Mouse (Mus musculus) limb, embryonic 11.5 days (tissue): ENCODE measurements around the gene Hemk1. TPM values are rescaled to one million over a fixed set of nuclear protein-coding genes. Genes with fewer than 3 reads are reported as not detected.

Experiments
- ATAC-seq: fragments of 200-750 bp; cut with Nextera tagmentation; 2 replicates; pipeline ENCODE4 v1.8.0; 2017; ENCODE audit warnings: low read depth; ENCODE audit not compliant: insufficient number of reproducible peaks, low FRiP score, low TSS enrichment
- DNase-seq: peaks from one replicate; pipeline ENCODE4 v3.0.0-alpha.2; 2015; ENCODE audit warnings: low spot score
- H3K27ac ChIP-seq: fragments of 300-500 bp; sonication (generic); replicated peaks from 2 replicates; pipeline ENCODE4 v1.5.1; 2014; ENCODE audit warnings: low read depth, mild to moderate bottlenecking, low read length
- H3K27me3 ChIP-seq: fragments of 300-500 bp; sonication (generic); 2 replicates; pipeline ENCODE4 v1.6.1; 2014; ENCODE audit warnings: mild to moderate bottlenecking, low read length, mixed read lengths; ENCODE audit not compliant: control insufficient read depth, insufficient read depth
- H3K36me3 ChIP-seq: fragments of 300-500 bp; sonication (generic); 2 replicates; pipeline ENCODE4 v1.6.1; 2014; ENCODE audit warnings: mild to moderate bottlenecking, low read length, moderate library complexity, mixed read lengths; ENCODE audit not compliant: control insufficient read depth, insufficient read depth
- H3K4me1 ChIP-seq: fragments of 300-500 bp; sonication (generic); 2 replicates; pipeline ENCODE4 v1.6.1; 2014; ENCODE audit warnings: low read length, mixed read lengths; ENCODE audit not compliant: control insufficient read depth, insufficient read depth
- H3K4me2 ChIP-seq: fragments of 300-500 bp; sonication (generic); 2 replicates; pipeline ENCODE4 v1.6.1; 2014; ENCODE audit warnings: low read depth, mild to moderate bottlenecking, moderate library complexity; ENCODE audit not compliant: severe bottlenecking
- H3K4me3 ChIP-seq: fragments of 300-500 bp; sonication (generic); 2 replicates; pipeline ENCODE4 v1.5.1; 2014; ENCODE audit warnings: low read depth, low read length
- H3K9ac ChIP-seq: fragments of 300-500 bp; sonication (generic); 2 replicates; pipeline ENCODE4 v1.6.1; 2014; ENCODE audit warnings: mild to moderate bottlenecking, low read length
- H3K9me3 ChIP-seq: fragments of 300-500 bp; sonication (generic); 2 replicates; pipeline ENCODE4 v1.6.1; 2016; ENCODE audit warnings: low read length; ENCODE audit not compliant: control insufficient read depth
- WGBS: fragments of 180-500 bp; shearing (Covaris S2); extraction: QIAGEN DNeasy Blood & Tissue Kit; methylation state at CpG from one replicate; pipeline ENCODE4 v1.1.7; 2014; 5-methylcytosine and 5-hydroxymethylcytosine counted together
- polyA plus RNA-seq: library from polyadenylated mRNA; unstranded; fragments of >200 nt; fragmentation: Nextera tagmentation; extraction: Ambion mirVana; gene quantifications from 2 replicates; pipeline ENCODE4 v1.2.1, GENCODE M21; 2014

Gene Hemk1
- polyA plus RNA-seq, 1 experiment from 2014 or later, result 10.0 TPM

GRCm38 (mm10) chr9:107298059-107298780 is 39.9 kb downstream of the Hemk1 start:
- no peak for ATAC-seq

GRCm38 (mm10) chr9:107297658-107298057 is 40.5 kb downstream of the Hemk1 start:
- no peak overlapping the region for H3K4me3 ChIP-seq
- H3K9ac ChIP-seq, result no peak overlapping the region
- no peaks in the 10 kb centered on the region; the same call in 1 of the 2 replicates for H3K9me3 ChIP-seq
- ATAC-seq (no peak), DNase-seq (no peak)
- peak overlapping the region; percentile 93 for H3K4me2 ChIP-seq
- H3K27me3 ChIP-seq, result no peaks in the 10 kb centered on the region
- H3K4me1 ChIP-seq, result 0 out of 2 replicates have a peak, but pooled peaks cover 8% of the 10 kb centered on the region
- no peaks in the 10 kb centered on the region for H3K36me3 ChIP-seq
- H3K27ac ChIP-seq, result no peak overlapping the region
- whole genome bisulfite sequencing, result 87% methylated on average over 4 of the region's 4 CpGs

More at GRCm38 (mm10) chr9:107298059-107298780, 39.9 kb downstream of the Hemk1 start:
- no peak overlapping the region for H3K9ac ChIP-seq
- no peaks in the 10 kb centered on the region for H3K27me3 ChIP-seq
- WGBS, result 84% methylated on average over 8 of the region's 8 CpGs
- H3K9me3 ChIP-seq, result no peaks in the 10 kb centered on the region; the same call in 1 of the 2 replicates
- H3K4me2 ChIP-seq, result no peak overlapping the region
- no peak overlapping the region for H3K27ac ChIP-seq
- 0 out of 2 replicates have a peak, but pooled peaks cover 8% of the 10 kb centered on the region for H3K4me1 ChIP-seq
- DNase-seq, result no peak
- no peaks in the 10 kb centered on the region for H3K36me3 ChIP-seq
- no peak overlapping the region for H3K4me3 ChIP-seq

GRCm38 (mm10) chr9:107297059-107297458 is 41.1 kb downstream of the Hemk1 start:
- Histone ChIP-seq H3K27ac (no peak overlapping the region), H3K4me3 (peak overlapping the region; percentile 44), H3K4me2 (peak overlapping the region; percentile 93), H3K9ac (peak overlapping the region; percentile 45), H3K9me3 (no peaks in the 10 kb centered on the region; the same call in 1 of the 2 replicates), H3K36me3 (no peaks in the 10 kb centered on the region), H3K27me3 (no peaks in the 10 kb centered on the region), H3K4me1 (0 out of 2 replicates have a peak, but pooled peaks cover 8% of the 10 kb centered on the region)
- no peak for DNase-seq
- WGBS, result 17% methylated on average over 16 of the region's 16 CpGs
- no peak for ATAC-seq

GRCm38 (mm10) chr9:107296501-107296965 is 41.6 kb downstream of the Hemk1 start:
- ATAC-seq, result peak; percentile 92
- under 1% methylated on average over 31 of the region's 31 CpGs for WGBS

GRCm38 (mm10) chr9:107296041-107296440 is 42.1 kb downstream of the Hemk1 start:
- Histone ChIP-seq H3K9me3 (no peaks in the 10 kb centered on the region; the same call in 1 of the 2 replicates), H3K4me1 (0 out of 2 replicates have a peak, but pooled peaks cover 8% of the 10 kb centered on the region), H3K9ac (peak overlapping the region; percentile 38; the same call in 1 of the 2 replicates), H3K4me2 (peak overlapping the region; percentile 93), H3K27me3 (no peaks in the 10 kb centered on the region), H3K27ac (no peak overlapping the region), H3K36me3 (no peaks in the 10 kb centered on the region), H3K4me3 (peak overlapping the region; percentile 44)
- ATAC-seq (peak; percentile 49), DNase-seq (no peak)
- WGBS, result 10% methylated on average over 14 of the region's 14 CpGs

More at GRCm38 (mm10) chr9:107296501-107296965, 41.6 kb downstream of the Hemk1 start:
- Histone ChIP-seq H3K4me3 (peak overlapping the region; percentile 44), H3K27ac (no peak overlapping the region), H3K9ac (peak overlapping the region; percentile 45), H3K4me2 (peak overlapping the region; percentile 93), H3K9me3 (no peaks in the 10 kb centered on the region; the same call in 1 of the 2 replicates), H3K4me1 (0 out of 2 replicates have a peak, but pooled peaks cover 8% of the 10 kb centered on the region), H3K27me3 (no peaks in the 10 kb centered on the region), H3K36me3 (no peaks in the 10 kb centered on the region)
- peak; percentile 94 for DNase-seq

GRCm38 (mm10) chr9:107296016-107296040 is 42.3 kb downstream of the Hemk1 start, which contains the start of gene Cish:
Cish (plus strand) TSS chr9:107296026.
- no peak for DNase-seq
- peak within 1 kb of the TSS; percentile 45 for H3K9ac ChIP-seq
- no peak for ATAC-seq
- H3K4me2 ChIP-seq, result peak within 1 kb of the TSS; percentile 93
- H3K9me3 ChIP-seq, result no peaks in the 10 kb centered on the region; the same call in 1 of the 2 replicates
- H3K4me3 ChIP-seq, result peak within 1 kb of the TSS; percentile 44
- H3K4me1 ChIP-seq, result 0 out of 2 replicates have a peak, but pooled peaks cover 8% of the 10 kb centered on the region
- no peak within 1 kb of the TSS for H3K27ac ChIP-seq
- H3K36me3 ChIP-seq, result no peaks in the 10 kb centered on the region
- no peaks in the 10 kb centered on the region for H3K27me3 ChIP-seq

GRCm38 (mm10) chr9:107295616-107296015 is 42.5 kb downstream of the Hemk1 start:
- Histone ChIP-seq H3K27me3 (no peaks in the 10 kb centered on the region), H3K4me3 (no peak overlapping the region), H3K9me3 (no peaks in the 10 kb centered on the region; the same call in 1 of the 2 replicates), H3K4me2 (no peak overlapping the region), H3K36me3 (no peaks in the 10 kb centered on the region), H3K4me1 (0 out of 2 replicates have a peak, but pooled peaks cover 8% of the 10 kb centered on the region), H3K9ac (no peak overlapping the region), H3K27ac (no peak overlapping the region)
- ATAC-seq (no peak), DNase-seq (no peak)
- 78% methylated on average over 4 of the region's 4 CpGs for WGBS

GRCm38 (mm10) chr9:107294249-107294648 is 43.9 kb downstream of the Hemk1 start:
- Histone ChIP-seq H3K36me3 (no peaks in the 10 kb centered on the region), H3K4me3 (no peak overlapping the region), H3K27me3 (no peaks in the 10 kb centered on the region), H3K4me1 (0 out of 2 replicates have a peak, but pooled peaks cover 8% of the 10 kb centered on the region), H3K4me2 (no peak overlapping the region), H3K9me3 (no peaks in the 10 kb centered on the region; the same call in 1 of the 2 replicates), H3K27ac (no peak overlapping the region), H3K9ac (no peak overlapping the region)
- WGBS, result 6% methylated on average over 6 of the region's 6 CpGs
- DNase-seq (peak; percentile 83), ATAC-seq (no peak)
